Mouse (Mus musculus) embryonic facial prominence, embryonic 14.5 days (tissue): Measurements from ENCODE around the gene Cd79b. TPM values are rescaled to one million over a fixed set of nuclear protein-coding genes. Genes with fewer than 3 reads are reported as not detected.

Source experiments
- ATAC-seq: fragments of 200-750 bp; cut with Nextera tagmentation; 2 replicates; pipeline ENCODE4 v1.8.0; 2017; ENCODE audit warnings: low read depth, moderate number of reproducible peaks, moderate TSS enrichment
- DNase-seq: peaks from one replicate; pipeline ENCODE4 v3.0.0-alpha.2; 2015; ENCODE audit warnings: low spot score
- H3K27ac ChIP-seq: fragments of 300-500 bp; sonication (generic); replicated peaks from 2 replicates; pipeline ENCODE4 v1.5.1; 2014; ENCODE audit warnings: low read depth, mild to moderate bottlenecking, low read length, moderate library complexity
- H3K27me3 ChIP-seq: fragments of 300-500 bp; sonication (generic); replicated peaks from 2 replicates; pipeline ENCODE4 v1.6.1; 2014; ENCODE audit warnings: low read length; ENCODE audit not compliant: control insufficient read depth, insufficient read depth
- H3K36me3 ChIP-seq: fragments of 300-500 bp; sonication (generic); 2 replicates; pipeline ENCODE4 v1.6.1; 2014; ENCODE audit warnings: low read length, mixed read lengths; ENCODE audit not compliant: control insufficient read depth, insufficient read depth
- H3K4me1 ChIP-seq: fragments of 300-500 bp; sonication (generic); 2 replicates; pipeline ENCODE4 v1.6.1; 2014; ENCODE audit warnings: antibody characterized with exemption, low read length; ENCODE audit not compliant: control insufficient read depth, insufficient read depth
- H3K4me2 ChIP-seq: fragments of 300-500 bp; sonication (generic); 2 replicates; pipeline ENCODE4 v1.6.1; 2014; ENCODE audit warnings: low read depth, mild to moderate bottlenecking, low read length, moderate library complexity, mixed read lengths
- H3K4me3 ChIP-seq: fragments of 300-500 bp; sonication (generic); 2 replicates; pipeline ENCODE4 v1.5.1; 2014; ENCODE audit warnings: low read depth, mild to moderate bottlenecking, low read length
- H3K9ac ChIP-seq: fragments of 300-500 bp; sonication (generic); 2 replicates; pipeline ENCODE4 v1.6.1; 2014; ENCODE audit warnings: low read depth, mild to moderate bottlenecking, low read length, moderate library complexity, mixed read lengths
- H3K9me3 ChIP-seq: fragments of 300-500 bp; sonication (generic); 2 replicates; pipeline ENCODE4 v1.6.1; 2016; ENCODE audit warnings: low read length; ENCODE audit not compliant: control insufficient read depth
- WGBS: fragments of 180-500 bp; shearing (Covaris S2); extraction: QIAGEN DNeasy Blood & Tissue Kit; methylation state at CpG from one replicate; pipeline ENCODE4 v1.1.7; 2014; 5-methylcytosine and 5-hydroxymethylcytosine counted together
- polyA plus RNA-seq: library from polyadenylated mRNA; unstranded; fragments of >200 nt; fragmentation: Nextera tagmentation; extraction: Ambion mirVana; gene quantifications from 2 replicates; pipeline ENCODE4 v1.2.1, GENCODE M21; 2014

The Cd79b gene
- polyA plus RNA-seq, 1 experiment from 2014 or later, result 3.2 TPM

GRCm38 (mm10) chr11:106290376-106290775 lies 24.2 kb downstream of the Cd79b start:
- Histone ChIP-seq H3K4me3 (no peak overlapping the region), H3K36me3 (no peaks in the 10 kb centered on the region), H3K27me3 (no peaks in the 10 kb centered on the region), H3K9ac (no peak overlapping the region), H3K27ac (no peak overlapping the region), H3K9me3 (no peaks in the 10 kb centered on the region), H3K4me2 (no peak overlapping the region), H3K4me1 (peaks cover 17% of the 10 kb centered on the region; the same call in 1 of the 2 replicates)
- no peak for DNase-seq
- no peak for ATAC-seq
- 91% methylated on average over 5 of the region's 5 CpGs for WGBS

DNA sequence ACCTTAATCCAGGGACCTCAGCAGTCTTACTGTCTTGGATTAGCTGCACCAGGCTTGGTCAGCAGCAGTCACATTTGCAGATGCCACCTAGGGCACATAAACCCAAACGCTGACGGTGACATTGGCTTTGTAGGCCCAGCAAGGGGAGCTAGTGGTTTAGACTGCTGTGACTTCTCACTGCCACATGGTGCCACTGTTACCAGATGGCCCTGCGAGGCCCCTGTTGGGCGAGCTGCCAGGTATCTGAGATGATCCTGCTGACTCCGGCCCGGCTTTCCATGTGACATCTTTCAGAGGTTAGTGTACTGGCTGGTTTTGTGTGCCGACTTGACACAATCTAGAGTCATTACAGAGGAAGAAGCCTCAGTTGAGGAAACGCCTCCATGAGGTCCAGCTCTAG lies 25.2 kb downstream of the Cd79b start:
- Histone ChIP-seq H3K4me1 (peaks cover 17% of the 10 kb centered on the region; the same call in 1 of the 2 replicates), H3K36me3 (no peaks in the 10 kb centered on the region), H3K9ac (no peak overlapping the region), H3K4me3 (no peak overlapping the region), H3K27me3 (no peaks in the 10 kb centered on the region), H3K4me2 (no peak overlapping the region), H3K9me3 (no peaks in the 10 kb centered on the region), H3K27ac (no peak overlapping the region)
- ATAC-seq (no peak), DNase-seq (peak; percentile 64)
- 64% methylated on average over 8 of the region's 8 CpGs for WGBS

GRCm38 (mm10) chr11:106286987-106287386 lies 27.6 kb downstream of the Cd79b start:
- no peak overlapping the region for H3K9ac ChIP-seq
- DNase-seq (peak; percentile 89), ATAC-seq (peak; percentile 57; the same call in 1 of the 2 replicates)
- H3K36me3 ChIP-seq, result no peaks in the 10 kb centered on the region
- 51% methylated on average over 11 of the region's 11 CpGs for WGBS
- no peak overlapping the region for H3K4me3 ChIP-seq
- no peaks in the 10 kb centered on the region for H3K27me3 ChIP-seq
- no peaks in the 10 kb centered on the region for H3K9me3 ChIP-seq
- no peak overlapping the region for H3K4me2 ChIP-seq
- peaks cover 17% of the 10 kb centered on the region; the same call in 1 of the 2 replicates for H3K4me1 ChIP-seq
- H3K27ac ChIP-seq, result peak overlapping the region; percentile 84

DNA sequence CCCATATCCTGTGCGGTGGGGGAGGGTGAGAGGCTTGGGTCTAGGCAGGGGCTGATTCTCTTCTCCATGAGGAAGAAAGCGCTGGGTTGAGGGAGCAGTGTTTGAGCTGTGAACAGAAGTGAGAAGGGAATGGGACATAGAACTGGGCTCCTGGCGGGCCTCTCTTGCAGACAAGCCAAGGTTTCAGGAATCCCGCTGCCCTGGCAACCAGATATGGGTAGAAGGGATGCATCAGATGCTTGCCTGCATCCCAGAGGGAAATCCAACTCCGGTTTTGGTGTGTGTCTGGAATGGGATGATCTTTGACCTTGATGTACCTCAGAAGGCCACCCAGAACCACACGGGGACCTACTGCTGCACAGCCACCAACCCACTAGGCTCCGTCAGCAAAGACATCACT lies 28.4 kb downstream of the Cd79b start:
- Histone ChIP-seq H3K4me3 (no peak overlapping the region), H3K9ac (no peak overlapping the region), H3K27me3 (no peaks in the 10 kb centered on the region), H3K36me3 (no peaks in the 10 kb centered on the region), H3K27ac (peak overlapping the region; percentile 84), H3K4me1 (peaks cover 17% of the 10 kb centered on the region; the same call in 1 of the 2 replicates), H3K4me2 (no peak overlapping the region), H3K9me3 (no peaks in the 10 kb centered on the region)
- 77% methylated on average over 7 of the region's 7 CpGs for WGBS
- no peak for DNase-seq
- ATAC-seq, result no peak

DNA sequence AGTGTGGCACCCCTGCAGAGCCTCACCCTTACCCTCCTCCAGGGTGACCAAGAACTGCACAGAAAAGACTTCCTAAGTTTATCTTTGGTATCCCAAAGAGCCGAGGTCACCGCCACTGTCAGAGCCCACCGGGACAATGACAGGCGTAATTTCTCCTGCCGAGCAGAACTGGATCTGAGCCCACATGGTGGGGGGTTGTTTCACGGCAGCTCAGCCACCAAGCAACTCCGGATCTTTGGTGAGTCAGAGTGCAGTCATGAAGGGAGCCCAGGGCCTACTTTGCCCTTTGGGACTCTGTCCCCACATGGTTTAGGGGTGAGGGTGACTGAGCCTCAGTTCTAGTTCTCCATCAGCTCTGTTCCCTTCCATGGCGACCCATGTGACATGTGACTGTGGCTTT lies 30.4 kb downstream of the Cd79b start:
- DNase-seq (no peak), ATAC-seq (no peak)
- 59% methylated on average over 8 of the region's 8 CpGs for WGBS
- Histone ChIP-seq H3K36me3 (no peaks in the 10 kb centered on the region), H3K4me3 (no peak overlapping the region), H3K27me3 (no peaks in the 10 kb centered on the region), H3K27ac (no peak overlapping the region), H3K4me1 (peaks cover 17% of the 10 kb centered on the region; the same call in 1 of the 2 replicates), H3K9ac (no peak overlapping the region), H3K9me3 (no peaks in the 10 kb centered on the region), H3K4me2 (no peak overlapping the region)

GRCm38 (mm10) chr11:106283371-106283770 lies 31.2 kb downstream of the Cd79b start:
- 79% methylated on average over 4 of the region's 4 CpGs for WGBS
- no peaks in the 10 kb centered on the region for H3K27me3 ChIP-seq
- ATAC-seq, result no peak

GRCm38 (mm10) chr11:106282452-106282851 lies 32.1 kb downstream of the Cd79b start:
- Histone ChIP-seq H3K27ac (no peak overlapping the region), H3K4me2 (no peak overlapping the region), H3K9ac (no peak overlapping the region), H3K36me3 (no peaks in the 10 kb centered on the region), H3K27me3 (no peaks in the 10 kb centered on the region), H3K9me3 (no peaks in the 10 kb centered on the region), H3K4me1 (peaks cover 13% of the 10 kb centered on the region; the same call in 1 of the 2 replicates), H3K4me3 (no peak overlapping the region)
- ATAC-seq, result no peak
- DNase-seq, result no peak
- WGBS, result 79% methylated on average over 6 of the region's 6 CpGs

More at GRCm38 (mm10) chr11:106283371-106283770, 31.2 kb downstream of the Cd79b start:
- no peaks in the 10 kb centered on the region for H3K36me3 ChIP-seq
- no peak overlapping the region for H3K27ac ChIP-seq
- no peaks in the 10 kb centered on the region for H3K9me3 ChIP-seq
- no peak overlapping the region for H3K9ac ChIP-seq
- H3K4me2 ChIP-seq, result no peak overlapping the region
- DNase-seq, result no peak
- H3K4me3 ChIP-seq, result no peak overlapping the region
- H3K4me1 ChIP-seq, result peaks cover 17% of the 10 kb centered on the region; the same call in 1 of the 2 replicates

DNA sequence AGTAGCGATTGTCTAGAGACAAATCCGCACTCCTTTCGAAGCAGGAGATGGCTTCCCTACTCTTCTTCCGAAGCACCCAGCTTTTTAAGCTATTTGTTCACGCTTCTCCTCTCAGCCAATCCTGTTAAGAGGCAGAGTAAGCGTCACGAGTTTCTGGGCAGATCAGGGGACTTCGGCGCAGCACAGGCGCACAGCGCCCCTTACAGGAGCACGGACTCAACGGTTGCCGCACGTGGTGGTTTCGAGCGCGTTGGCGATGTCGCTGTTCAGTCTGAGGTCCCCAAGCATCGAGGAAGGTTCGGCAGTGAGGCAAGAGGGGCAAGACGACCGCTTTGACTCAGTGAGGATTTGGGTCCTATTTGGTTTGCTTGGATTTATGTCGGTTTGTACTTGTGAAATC lies 38.1 kb downstream of the Cd79b start, which contains the start of gene Tcam1:
Gene Tcam1 (plus strand): TSS at position 219 of the 400 bp plus-strand sequence.
- H3K27ac ChIP-seq, result peak within 1 kb of the TSS; percentile 53
- H3K27me3 ChIP-seq, result no peaks in the 10 kb centered on the region
- H3K4me3 ChIP-seq, result peak within 1 kb of the TSS; percentile 10

DNA sequence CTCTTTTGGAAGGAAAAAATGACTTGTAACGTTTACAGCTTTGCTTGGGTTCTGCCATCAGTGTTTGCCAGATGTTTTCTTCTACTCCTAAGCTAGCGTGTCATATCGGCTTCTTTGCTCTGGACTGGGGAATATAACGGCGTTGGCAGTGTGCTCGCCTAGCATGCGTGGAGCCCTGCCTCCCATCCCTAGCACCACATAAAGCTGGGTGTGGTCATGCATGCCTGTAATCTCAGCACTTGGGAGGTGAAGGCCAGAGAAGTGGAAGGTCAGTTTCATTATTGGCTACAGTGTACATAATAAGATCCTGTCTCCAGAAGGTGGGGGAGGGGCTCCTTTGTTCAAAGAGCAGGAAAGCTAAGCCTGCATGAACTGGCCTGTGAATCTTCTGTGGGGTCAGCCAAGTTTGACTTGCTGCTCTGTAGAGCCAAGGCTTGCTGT lies 39.6 kb downstream of the Cd79b start:
- 58% methylated on average over 7 of the region's 7 CpGs for WGBS
- peak overlapping the region; percentile 53 for H3K27ac ChIP-seq
- H3K36me3 ChIP-seq, result 0 out of 2 replicates have a peak, but pooled peaks cover 4% of the 10 kb centered on the region
- DNase-seq (peak; percentile 80), ATAC-seq (no peak)
- H3K4me2 ChIP-seq, result no peak overlapping the region
- H3K4me1 ChIP-seq, result peaks cover 24% of the 10 kb centered on the region
- H3K9me3 ChIP-seq, result no peaks in the 10 kb centered on the region
- H3K27me3 ChIP-seq, result no peaks in the 10 kb centered on the region
- no peak overlapping the region for H3K9ac ChIP-seq
- H3K4me3 ChIP-seq, result no peak overlapping the region

More for the DNA sequence above, 38.1 kb downstream of the Cd79b start, which contains the start of gene Tcam1:
- Histone ChIP-seq H3K9me3 (no peaks in the 10 kb centered on the region), H3K9ac (0 out of 2 replicates have a peak within 1 kb of the TSS, but pooled peaks have one; percentile 26), H3K36me3 (no peaks in the 10 kb centered on the region), H3K4me1 (peaks cover 13% of the 10 kb centered on the region), H3K4me2 (peak within 1 kb of the TSS; percentile 51)
- 8% methylated on average over 25 of the region's 25 CpGs for WGBS
- ATAC-seq, result peak; percentile 60; the same call in 1 of the 2 replicates
- peak; percentile 96 for DNase-seq
